Mouse (Mus musculus) embryonic stem cell, embryonic (primary cell): Measurements from ENCODE around the gene Exosc3.

ENCODE experiments used
- CTCF ChIA-PET, 4 experiments: fragments of 300-600 bp in 2 of 4; fragments of 350-600 bp in 2 of 4; sonication (Branson Sonifier 250); formaldehyde crosslinking; loops; one replicate each; lab custom pipeline; 2022; ENCODE audit warnings: inconsistent platforms in 2 of 4; lab: Charles Lee
- POLR2A ChIA-PET, 4 experiments: fragments of 300-600 bp in 2 of 4; fragments of 350-600 bp in 2 of 4; sonication (Branson Sonifier 250); formaldehyde crosslinking; loops; one replicate each; lab custom pipeline; 2022; ENCODE audit warnings: antibody characterized with exemption in 4 of 4, inconsistent platforms in 1 of 4; lab: Charles Lee

The Exosc3 gene

DNA sequence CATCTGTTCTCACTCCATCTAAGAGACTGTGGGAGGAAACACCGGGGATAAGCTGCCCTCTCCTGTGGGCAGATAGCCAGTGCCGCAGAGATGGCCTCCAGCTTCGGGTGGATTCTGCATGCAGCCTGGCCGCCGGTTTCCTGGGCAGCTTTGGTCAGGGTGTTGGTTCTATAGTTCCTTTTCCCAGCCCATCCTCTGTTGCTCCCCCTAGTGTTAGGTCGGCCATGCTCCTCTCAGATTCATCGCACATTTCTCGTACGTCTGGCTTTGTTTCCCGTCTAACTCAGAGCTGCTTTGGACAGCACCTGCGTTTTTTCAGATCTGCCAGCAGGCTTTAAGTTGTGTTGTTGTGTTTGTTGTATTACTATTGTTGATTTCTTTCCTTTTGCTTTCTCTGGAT is 34.5 kb downstream of the Exosc3 start:
- ChIA-PET CTCF (interaction anchor here (0.6 to 1.7 kb wide), 25 partner anchors 8 to 1407 kb away, joined by 3 to 8 read pairs (median 3); partner anchors contain the start of genes Trmt10b (in 3 of the 4), Polr1e (in 1 of the 4) and Slc25a51 (in 1 of the 4)), POLR2A (interaction anchor here in 3 of 4 experiments (1.1 to 1.8 kb wide), 6 partner anchors 8 to 292 kb away, joined by 3 to 6 read pairs (median 4); partner anchors contain the start of gene Trmt10b (in 1 of the 3))

- ChIA-PET CTCF (interaction anchor here in 2 of 4 experiments (0.6 to 0.7 kb wide), 3 partner anchors 25 to 293 kb away, joined by 3 read pairs; no protein-coding TSS in a partner anchor), POLR2A (interaction anchor here in 2 of 4 experiments (1.0 to 1.1 kb wide), 2 partner anchors 9 to 37 kb away, joined by 3 read pairs; partner anchors contain the start of genes Dcaf10 (in 1 of the 2), Exosc3 (in 1 of the 2) and Trmt10b (in 1 of the 2))
Measured at GRCm38 (mm10) chr4:45305536-45305935, 37.0 kb downstream of the Exosc3 start.

GRCm38 (mm10) chr4:45296662-45297564 is 45.6 kb downstream of the Exosc3 start, which contains the start of gene Trmt10b:
Trmt10b (plus strand) TSS chr4:45297127.
- CTCF ChIA-PET, result interaction anchor here in 3 of 4 experiments (1.0 to 1.3 kb wide), 8 partner anchors 9 to 16 kb away, joined by 3 to 10 read pairs (median 4); no protein-coding TSS in a partner anchor
- POLR2A ChIA-PET, result interaction anchor here in 2 of 4 experiments (0.6 to 1.8 kb wide), 12 partner anchors 9 to 315 kb away, joined by 3 to 12 read pairs (median 3); partner anchors contain the start of gene Grhpr (in 1 of the 2)

- ChIA-PET CTCF (interaction anchor here in 2 of 4 experiments (0.7 to 2.0 kb wide), 6 partner anchors 8 to 315 kb away, joined by 3 to 10 read pairs (median 4); partner anchors contain the start of gene Trmt10b (in 2 of the 2)), POLR2A (interaction anchor here in 3 of 4 experiments (0.7 to 3.2 kb wide), 5 partner anchors 9 to 227 kb away, joined by 3 to 12 read pairs (median 6); partner anchors contain the start of gene Trmt10b (in 2 of the 3))
Measured at GRCm38 (mm10) chr4:45287906-45288305, 54.6 kb downstream of the Exosc3 start.

- ChIA-PET CTCF (interaction anchor here in 3 of 4 experiments (0.5 to 1.8 kb wide), 7 partner anchors 11 to 352 kb away, joined by 3 to 12 read pairs (median 4); partner anchors contain the start of genes Trmt10b (in 1 of the 3) and Zbtb5 (in 1 of the 3)), POLR2A (interaction anchor here in 1 of 4 experiments (3.2 kb wide), 1 partner anchor 11 kb away, joined by 12 read pairs; the partner anchor contains the start of gene Trmt10b)
Measured at GRCm38 (mm10) chr4:45286318-45286717, 56.2 kb downstream of the Exosc3 start.

DNA sequence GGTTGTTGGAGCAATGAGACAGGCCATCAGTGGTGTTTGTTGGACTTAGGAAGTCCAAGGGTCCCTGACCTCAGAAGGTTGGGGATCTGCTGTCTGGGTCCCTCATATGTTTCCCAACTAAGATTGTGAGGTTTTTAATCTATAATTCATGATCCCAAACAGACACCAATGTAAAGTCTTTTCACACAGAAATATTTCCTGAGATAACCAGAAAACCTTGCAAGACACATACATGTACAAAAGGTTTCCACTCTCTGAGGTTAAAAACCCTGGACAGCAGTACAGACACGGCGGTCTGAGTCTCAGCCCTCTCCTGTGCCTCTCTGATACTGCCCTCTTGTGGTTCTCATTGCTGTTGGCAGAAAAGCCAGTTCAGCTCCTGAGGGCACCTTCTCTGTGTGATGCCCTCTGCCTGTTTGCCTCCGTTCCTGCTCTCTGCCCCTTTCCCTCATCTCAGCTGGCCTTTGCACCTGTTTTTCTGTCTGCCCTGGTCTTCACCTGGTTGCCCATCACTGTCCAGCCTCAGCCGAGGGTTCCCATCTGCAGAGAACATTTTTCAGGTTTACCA is 62.5 kb downstream of the Exosc3 start:
- POLR2A ChIA-PET, result interaction anchor here in 2 of 4 experiments (0.6 to 1.0 kb wide), 3 partner anchors 172 to 513 kb away, joined by 3 to 5 read pairs (median 3); partner anchors contain the start of gene Tomm5 (in 1 of the 2)
- CTCF ChIA-PET, result interaction anchor here (0.5 to 1.9 kb wide), 32 partner anchors 8 to 650 kb away, joined by 3 to 8 read pairs (median 3); partner anchors contain the start of genes Polr1e (in 2 of the 4), Tomm5 (in 2 of the 4), Trmt10b (in 1 of the 4) and Zbtb5 (in 1 of the 4)

- ChIA-PET POLR2A (interaction anchor here in 3 of 4 experiments (0.6 to 1.8 kb wide), 3 partner anchors 154 to 512 kb away, joined by 3 to 7 read pairs (median 5); partner anchors contain the start of gene Tomm5 (in 1 of the 3)), CTCF (interaction anchor here in 3 of 4 experiments (0.6 to 1.9 kb wide), 15 partner anchors 8 to 750 kb away, joined by 3 to 8 read pairs (median 3); partner anchors contain the start of genes Polr1e (in 1 of the 3), Tomm5 (in 1 of the 3) and Zbtb5 (in 1 of the 3))
Measured at GRCm38 (mm10) chr4:45279292-45279691, 63.2 kb downstream of the Exosc3 start.

DNA sequence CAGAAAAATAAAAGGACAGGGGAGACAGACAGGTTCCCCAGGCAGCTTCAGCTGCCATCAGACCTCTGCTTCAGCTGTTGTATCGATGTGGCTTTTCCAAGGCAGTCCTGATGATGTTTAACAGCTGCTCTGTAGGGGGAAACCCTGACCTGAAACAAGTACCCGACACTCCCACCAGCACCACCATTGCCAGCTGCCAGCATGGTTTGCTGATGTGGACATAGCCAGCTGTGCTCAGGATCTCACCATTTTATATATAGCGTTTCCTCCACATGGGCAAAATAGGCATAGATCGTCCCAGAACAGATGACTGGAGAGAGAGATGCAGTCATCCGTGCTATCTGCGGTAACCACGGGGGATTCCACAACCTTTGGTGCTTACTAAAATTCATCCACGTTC is 66.8 kb downstream of the Exosc3 start:
- ChIA-PET POLR2A (no interaction called here), CTCF (no interaction called here)

GRCm38 (mm10) chr4:45271041-45271452 is 71.5 kb downstream of the Exosc3 start:
- CTCF ChIA-PET, result interaction anchor here in 3 of 4 experiments (0.6 to 1.4 kb wide), 4 partner anchors 8 to 1433 kb away, joined by 3 to 6 read pairs (median 4); no protein-coding TSS in a partner anchor
- POLR2A ChIA-PET, result interaction anchor here in 1 of 4 experiments (0.6 kb wide), 1 partner anchor 16 kb away, joined by 3 read pairs; no protein-coding TSS in a partner anchor

- ChIA-PET CTCF (interaction anchor here in 1 of 4 experiments (0.6 kb wide), 1 partner anchor 82 kb away, joined by 3 read pairs; no protein-coding TSS in a partner anchor), POLR2A (interaction anchor here in 1 of 4 experiments (0.6 kb wide), 1 partner anchor 14 kb away, joined by 3 read pairs; no protein-coding TSS in a partner anchor)
Measured at GRCm38 (mm10) chr4:45267883-45268282, 74.6 kb downstream of the Exosc3 start.
